Mouse (Mus musculus): Measurements from ENCODE around the gene Gm21366. TPM values are rescaled to one million over a fixed set of nuclear protein-coding genes. Genes with fewer than 3 reads are reported as not detected.

Gm21366 gene
- polyA plus RNA-seq (2014; fragmentation: Illumina TruSeq; extraction: RNeasy Lipid Tissue Mini Kit (QIAGEN cat#74804); ENCODE audit: low read depth, low replicate concordance) = not detected

DNA sequence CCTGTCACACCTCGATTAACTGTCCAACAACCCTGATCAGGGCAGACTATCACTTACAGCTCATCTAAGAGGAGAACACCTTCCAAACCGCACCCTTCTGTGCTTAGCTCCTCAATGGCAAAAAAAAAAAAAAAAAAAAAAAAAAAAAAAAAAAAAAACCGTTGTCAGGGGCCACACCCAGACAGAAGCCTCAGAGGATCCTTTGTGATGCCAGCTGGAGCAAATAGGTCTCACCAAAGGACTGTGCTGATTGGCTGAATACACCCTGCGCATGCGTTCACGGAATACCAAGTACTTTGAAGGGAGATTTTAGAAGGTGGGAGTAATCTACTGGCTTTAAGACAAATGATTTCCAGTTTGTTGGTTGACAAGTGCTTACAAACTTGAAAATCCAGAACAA is at the start of gene Gm21366:
Gm21366 (minus strand) TSS at position 101 of the 400 bp plus-strand sequence.

All from heart, adult 10 weeks (tissue).